8 mouse cellular contexts compared by ENCODE assay signal in the genomic region with DNA sequence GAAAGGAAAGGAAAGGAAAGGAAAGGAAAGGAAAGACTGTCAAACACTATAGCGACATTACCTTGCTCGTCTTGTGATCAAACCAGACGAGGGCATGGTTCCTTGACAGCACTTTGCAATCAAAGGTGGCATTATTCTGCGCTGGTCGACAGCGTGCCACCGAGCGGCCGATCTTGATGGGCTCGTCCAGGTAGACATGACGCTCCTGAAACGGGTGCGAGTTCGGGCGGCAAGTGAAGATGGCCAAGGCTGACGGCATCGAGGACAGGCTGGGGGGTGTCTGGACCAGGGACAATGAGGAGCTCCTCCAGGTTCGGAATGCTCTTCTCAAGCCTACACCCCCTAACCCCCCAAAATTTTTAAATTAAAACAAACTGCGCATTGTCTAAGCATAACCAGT. TPM values are rescaled to one million over a fixed set of nuclear protein-coding genes. Genes with fewer than 3 reads are reported as not detected.
DNase-seq lines count a peak whose midpoint lies in the region; ATAC-seq and TF ChIP-seq lines count a peak whose summit lies in the region.

No protein-coding gene starts in this region.

- H3K4me1 ChIP-seq in heart, embryonic 10.5 days = peaks cover 22% of the 10 kb centered on the region
- H3K4me1 ChIP-seq in G1E (ENCODE audit: insufficient read depth, low read depth, low read length) = peaks cover 49% of the 10 kb centered on the region
- H3K4me1 ChIP-seq in erythroblast, embryonic 14.5 days (ENCODE audit: control insufficient read depth) = peaks cover 50% of the 10 kb centered on the region
- H3K4me1 ChIP-seq in midbrain, postnatal 0 days (ENCODE audit: insufficient read depth, low read length) = peaks cover 9% of the 10 kb centered on the region

- 18% methylated on average over 19 of the region's 19 CpGs for WGBS in heart, embryonic 10.5 days
- WGBS in midbrain, postnatal 0 days = 28% methylated on average over 19 of the region's 19 CpGs

- no peak for DNase-seq in heart, embryonic 10.5 days (ENCODE audit: low spot score)
- DNase-seq in heart, adult 8-10 months (ENCODE audit: low spot score) = no peak
- no peak for DNase-seq in G1E (ENCODE audit: low spot score)
- DNase-seq in kidney, postnatal 4 days = peak; percentile 6 to 19
- DNase-seq in midbrain, postnatal 0 days (ENCODE audit: low spot score) = no peak
- DNase-seq in gastrocnemius, adult 18-20 months (ENCODE audit: low spot score) = no peak
- DNase-seq in adipocyte (ENCODE audit: low spot score) = no peak

- peak overlapping the region; percentile 87 for H3K4me2 ChIP-seq in midbrain, postnatal 0 days (ENCODE audit: low read depth, low read length, poor library complexity, severe bottlenecking)

- H3K4me3 ChIP-seq in heart, embryonic 10.5 days = peak overlapping the region; percentile 97
- peak overlapping the region; percentile 97 for H3K4me3 ChIP-seq in G1E (ENCODE audit: low read depth, low read length)
- peak overlapping the region; percentile 83 for H3K4me3 ChIP-seq in erythroblast, embryonic 14.5 days (replicated peaks)
- peak overlapping the region; percentile 99 for H3K4me3 ChIP-seq in midbrain, postnatal 0 days (ENCODE audit: low read depth, low read length)

- ATAC-seq in G1E (ENCODE audit: extremely low read depth, insufficient number of reproducible peaks, low FRiP score, poor library complexity, severe bottlenecking) = no peak
- no peak for ATAC-seq in midbrain, postnatal 0 days (ENCODE audit: low FRiP score)

- H3K36me3 ChIP-seq in heart, embryonic 10.5 days = peaks cover 2% of the 10 kb centered on the region; the same call in 1 of the 2 replicates
- peaks cover 40% of the 10 kb centered on the region for H3K36me3 ChIP-seq in G1E (replicated peaks)
- H3K36me3 ChIP-seq in erythroblast, embryonic 14.5 days (ENCODE audit: control insufficient read depth) = peaks cover 35% of the 10 kb centered on the region
- no peaks in the 10 kb centered on the region for H3K36me3 ChIP-seq in midbrain, postnatal 0 days (ENCODE audit: insufficient read depth, low read length)

- peak overlapping the region; percentile 82 for H3K9ac ChIP-seq in midbrain, postnatal 0 days (replicated peaks; ENCODE audit: low read length, poor library complexity, severe bottlenecking)

- H3K9me3 ChIP-seq in heart, embryonic 10.5 days = no peaks in the 10 kb centered on the region
- no peaks in the 10 kb centered on the region for H3K9me3 ChIP-seq in G1E (replicated peaks)
- H3K9me3 ChIP-seq in erythroblast, embryonic 14.5 days (ENCODE audit: control insufficient read depth, low read length) = no peaks in the 10 kb centered on the region
- no peaks in the 10 kb centered on the region for H3K9me3 ChIP-seq in midbrain, postnatal 0 days (ENCODE audit: low read length)

- no peak for TF ChIP-seq CTCF in G1E (IDR thresholded peaks at IDR 0.05; ENCODE audit: low read depth, low read length)
- no peak for TF ChIP-seq CTCF in midbrain, postnatal 0 days (IDR thresholded peaks at IDR 0.05)

- no peak overlapping the region for H3K27ac ChIP-seq in heart, embryonic 10.5 days
- no peak overlapping the region for H3K27ac ChIP-seq in midbrain, postnatal 0 days (ENCODE audit: low read depth, low read length)

- H3K27me3 ChIP-seq in heart, embryonic 10.5 days (ENCODE audit: insufficient read depth, poor library complexity, severe bottlenecking) = no peaks in the 10 kb centered on the region
- H3K27me3 ChIP-seq in G1E (ENCODE audit: insufficient read depth, low read length) = no peaks in the 10 kb centered on the region
- peaks cover 3% of the 10 kb centered on the region; the same call in 1 of the 2 replicates for H3K27me3 ChIP-seq in erythroblast, embryonic 14.5 days (ENCODE audit: control insufficient read depth)
- no peaks in the 10 kb centered on the region for H3K27me3 ChIP-seq in midbrain, postnatal 0 days (ENCODE audit: insufficient read depth, low read length)

RNA-seq across cellular contexts. Expression of gene Slmap, which starts 1.5 kb away (rescaled TPM):
- polyA plus RNA-seq in heart, embryonic 10.5 days (2016; fragmentation: Nextera tagmentation; extraction: Ambion mirVana) = 45.1 and 83.8 TPM in 2 replicates
- 100 to 1,000 TPM; 242 to 367 (median 269) TPM for total RNA-seq in heart, adult 8-10 months (2022)
- 159 and 171 TPM in 2 replicates for total RNA-seq in G1E (2014; fragmentation: Nextera tagmentation)
- 78.3 and 92.9 TPM in 2 replicates for total RNA-seq in G1E (2017)
- polyA plus RNA-seq in G1E (2012) = 58.4 and 69.9 TPM in 2 replicates
- polyA plus RNA-seq in erythroblast, embryonic 14.5 days (2012) = 0.25 and 0.36 TPM in 2 replicates
- total RNA-seq in midbrain, postnatal 0 days (2014; rRNA removed) = 23.2 and 27.4 TPM in 2 replicates
- 9.9 and 11.1 TPM in 2 replicates for polyA plus RNA-seq in midbrain, postnatal 0 days (2015; fragmentation: Nextera tagmentation; extraction: Ambion mirVana)
- 10 to 100 TPM; 73.5 to 95.6 TPM for total RNA-seq in gastrocnemius, adult 18-20 months (2021)

RNA-seq across cellular contexts. Expression of gene Dennd6a, which starts 40.4 kb away (rescaled TPM):
- 23.0 and 32.0 TPM in 2 replicates for polyA plus RNA-seq in heart, embryonic 10.5 days (2016; fragmentation: Nextera tagmentation; extraction: Ambion mirVana)
- total RNA-seq in heart, adult 8-10 months (2022) = 10 to 100 TPM; 12.4 to 13.4 (median 12.9) TPM
- total RNA-seq in G1E (2014; fragmentation: Nextera tagmentation) = 70.0 and 97.5 TPM in 2 replicates
- 48.1 and 51.6 TPM in 2 replicates for total RNA-seq in G1E (2017)
- polyA plus RNA-seq in G1E (2012) = 11.0 and 11.2 TPM in 2 replicates
- polyA plus RNA-seq in erythroblast, embryonic 14.5 days (2012) = 0.10 and 0.22 TPM in 2 replicates
- 26.1 and 26.6 TPM in 2 replicates for total RNA-seq in midbrain, postnatal 0 days (2014; rRNA removed)
- polyA plus RNA-seq in midbrain, postnatal 0 days (2015; fragmentation: Nextera tagmentation; extraction: Ambion mirVana) = 9.5 and 9.7 TPM in 2 replicates
- total RNA-seq in gastrocnemius, adult 18-20 months (2021) = 1 to 10 TPM; 6.7 to 7.8 TPM

Comparison
In these comparisons a context has a peak if more than half of its experiments do, and no peak if none do; other contexts are left out.
1. DNase-seq: peak in kidney, postnatal 4 days (2 of 2); none in heart, embryonic 10.5 days (single experiment), heart, adult 8-10 months (single experiment), G1E (single experiment), midbrain, postnatal 0 days (single experiment), gastrocnemius, adult 18-20 months (single experiment) and adipocyte (single experiment).
2. Peak in every context shown above with its lines, with median percentiles within 50 percentile points of each other: H3K4me3 ChIP-seq.